Mouse (Mus musculus): ENCODE results near the gene Wdr31. TPM values are rescaled to one million over a fixed set of nuclear protein-coding genes. Genes with fewer than 3 reads are reported as not detected.

Gene Wdr31
- polyA plus RNA-seq, 1 experiment = 0.37 TPM

GRCm38 (mm10) chr4:62514995-62515394 is 44.3 kb upstream of the Wdr31 start:
- H3K36me3 ChIP-seq (replicated peaks; ENCODE audit: low read length) = peaks cover 42% of the 10 kb centered on the region
- H3K4me3 ChIP-seq (replicated peaks) = peak overlapping the region; percentile 74

DNA sequence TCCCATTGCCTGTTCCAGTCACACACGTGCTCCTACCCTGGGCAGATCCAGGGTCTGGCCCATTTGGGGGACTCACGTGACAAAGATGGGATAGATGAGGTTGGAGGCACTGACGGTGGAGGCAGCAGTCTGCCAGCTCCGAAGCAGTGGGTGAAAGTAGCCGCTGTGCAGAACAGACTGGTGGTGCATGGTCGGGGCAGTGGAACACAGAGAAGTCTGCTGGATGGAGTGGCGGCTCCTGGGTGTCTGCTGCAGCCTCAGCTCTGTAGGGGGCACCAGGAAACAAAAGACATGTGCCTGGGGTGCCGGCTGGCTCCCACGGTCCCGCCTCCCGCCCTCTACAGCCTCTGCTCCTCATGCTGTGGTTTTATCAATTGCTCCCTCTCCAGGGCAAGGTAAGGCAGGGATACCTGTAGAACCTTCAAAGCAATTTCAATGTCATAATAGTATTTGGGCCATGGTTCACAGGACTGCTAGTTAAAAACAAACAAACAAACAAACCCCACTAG is 43.4 kb upstream of the Wdr31 start:
- Histone ChIP-seq H3K9me3 (no peaks in the 10 kb centered on the region), H3K36me3 (replicated peaks; ENCODE audit: low read length) (peaks cover 51% of the 10 kb centered on the region), H3K27me3 (replicated peaks) (no peaks in the 10 kb centered on the region), H3K4me1 (peaks cover 50% of the 10 kb centered on the region), H3K4me3 (replicated peaks) (no peak overlapping the region)
- TF ChIP-seq GATA1 (IDR thresholded peaks at IDR 0.05; ENCODE audit: borderline replicate concordance, low read length) (no peak), FLI1 (IDR thresholded peaks at IDR 0.05; ENCODE audit: low read length) (no peak)

More at GRCm38 (mm10) chr4:62514995-62515394, 44.3 kb upstream of the Wdr31 start:
- Histone ChIP-seq H3K27me3 (replicated peaks) (no peaks in the 10 kb centered on the region), H3K4me1 (peaks cover 59% of the 10 kb centered on the region), H3K9me3 (no peaks in the 10 kb centered on the region)
- TF ChIP-seq GATA1 (IDR thresholded peaks at IDR 0.05; ENCODE audit: borderline replicate concordance, low read length) (no peak), FLI1 (IDR thresholded peaks at IDR 0.05; ENCODE audit: low read length) (no peak)

DNA sequence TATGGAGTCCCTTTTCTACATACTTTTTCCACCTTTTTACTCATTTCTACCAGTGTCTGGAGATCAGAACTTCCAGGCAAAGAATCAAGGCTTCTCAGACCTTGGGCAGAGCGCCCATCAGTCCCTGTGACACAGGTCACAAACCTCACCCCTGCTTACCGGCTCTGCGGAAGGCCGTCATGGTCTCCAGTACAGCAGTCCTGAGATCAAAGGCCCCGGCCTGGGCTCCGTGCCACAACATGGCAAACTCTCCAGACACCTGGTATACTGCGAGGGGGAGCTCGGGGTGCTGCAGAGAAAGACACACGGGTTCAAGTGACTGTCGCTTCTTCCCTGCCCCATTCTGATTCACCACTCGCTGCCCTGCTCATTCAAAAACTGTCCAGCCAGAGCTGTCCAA is 39.2 kb upstream of the Wdr31 start:
- Histone ChIP-seq H3K36me3 (replicated peaks; ENCODE audit: low read length) (peaks cover 70% of the 10 kb centered on the region), H3K27me3 (replicated peaks) (no peaks in the 10 kb centered on the region), H3K9me3 (no peaks in the 10 kb centered on the region), H3K4me1 (peaks cover 25% of the 10 kb centered on the region), H3K4me3 (replicated peaks) (no peak overlapping the region)
- no peak for TF ChIP-seq GATA1 (IDR thresholded peaks at IDR 0.05; ENCODE audit: borderline replicate concordance, low read length)
- no peak for TF ChIP-seq FLI1 (IDR thresholded peaks at IDR 0.05; ENCODE audit: low read length)

GRCm38 (mm10) chr4:62508839-62509238 is 38.1 kb upstream of the Wdr31 start:
- H3K4me3 ChIP-seq (replicated peaks) = no peak overlapping the region
- TF ChIP-seq GATA1 (IDR thresholded peaks at IDR 0.05; ENCODE audit: borderline replicate concordance, low read length) = no peak
- TF ChIP-seq FLI1 (IDR thresholded peaks at IDR 0.05; ENCODE audit: low read length) = no peak
- H3K4me1 ChIP-seq = peaks cover 17% of the 10 kb centered on the region
- no peaks in the 10 kb centered on the region for H3K27me3 ChIP-seq (replicated peaks)
- H3K36me3 ChIP-seq (replicated peaks; ENCODE audit: low read length) = peaks cover 66% of the 10 kb centered on the region
- H3K9me3 ChIP-seq = no peaks in the 10 kb centered on the region

- TF ChIP-seq GATA1 (IDR thresholded peaks at IDR 0.05; ENCODE audit: borderline replicate concordance, low read length) (no peak), FLI1 (IDR thresholded peaks at IDR 0.05; ENCODE audit: low read length) (no peak)
- H3K4me1 ChIP-seq = peaks cover 31% of the 10 kb centered on the region
- peaks cover 46% of the 10 kb centered on the region for H3K36me3 ChIP-seq (replicated peaks; ENCODE audit: low read length)
- H3K27me3 ChIP-seq (replicated peaks) = no peaks in the 10 kb centered on the region
- no peak overlapping the region for H3K4me3 ChIP-seq (replicated peaks)
- H3K9me3 ChIP-seq = no peaks in the 10 kb centered on the region
Observed at GRCm38 (mm10) chr4:62506798-62507197, 36.1 kb upstream of the Wdr31 start.

DNA sequence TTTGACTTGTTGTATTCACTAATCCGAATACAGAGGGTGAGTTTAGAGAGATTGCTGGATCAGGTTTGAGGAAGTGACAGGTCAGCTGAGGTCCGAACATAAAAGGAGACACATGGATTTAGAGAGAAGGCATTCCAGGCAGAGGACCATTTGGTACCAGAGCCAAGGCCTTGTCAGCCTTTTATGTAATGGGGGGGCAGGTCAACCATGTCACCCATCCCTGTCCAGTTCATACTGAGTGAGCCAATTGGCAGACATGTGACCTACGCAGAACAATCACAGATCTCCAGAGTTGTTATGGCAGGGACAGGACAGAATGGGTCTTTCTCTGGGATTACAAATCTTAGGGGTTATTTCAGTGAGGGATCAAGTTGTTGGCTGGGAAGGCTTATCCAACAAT is 35.3 kb upstream of the Wdr31 start:
- no peaks in the 10 kb centered on the region for H3K9me3 ChIP-seq

GRCm38 (mm10) chr4:62503374-62503970 is 32.8 kb upstream of the Wdr31 start, which contains the start of gene Hdhd3:
Gene Hdhd3 (minus strand): TSS chr4:62503467.
- H3K27me3 ChIP-seq (replicated peaks) = no peaks in the 10 kb centered on the region
- peaks cover 26% of the 10 kb centered on the region for H3K36me3 ChIP-seq (replicated peaks; ENCODE audit: low read length)
- TF ChIP-seq GATA1 (IDR thresholded peaks at IDR 0.05; ENCODE audit: borderline replicate concordance, low read length) = no peak
- no peak for TF ChIP-seq FLI1 (IDR thresholded peaks at IDR 0.05; ENCODE audit: low read length)
- no peaks in the 10 kb centered on the region for H3K9me3 ChIP-seq
- H3K4me3 ChIP-seq (replicated peaks) = peak within 1 kb of the TSS; percentile 91
- peaks cover 40% of the 10 kb centered on the region for H3K4me1 ChIP-seq

More for the DNA sequence above, 35.3 kb upstream of the Wdr31 start:
- H3K4me3 ChIP-seq (replicated peaks) = no peak overlapping the region
- H3K27me3 ChIP-seq (replicated peaks) = no peaks in the 10 kb centered on the region
- TF ChIP-seq FLI1 (IDR thresholded peaks at IDR 0.05; ENCODE audit: low read length) = no peak
- TF ChIP-seq GATA1 (IDR thresholded peaks at IDR 0.05; ENCODE audit: borderline replicate concordance, low read length) = no peak
- H3K4me1 ChIP-seq = peaks cover 37% of the 10 kb centered on the region
- peaks cover 38% of the 10 kb centered on the region for H3K36me3 ChIP-seq (replicated peaks; ENCODE audit: low read length)

GRCm38 (mm10) chr4:62502969-62503368 is 32.3 kb upstream of the Wdr31 start:
- Histone ChIP-seq H3K9me3 (no peaks in the 10 kb centered on the region), H3K36me3 (replicated peaks; ENCODE audit: low read length) (peaks cover 23% of the 10 kb centered on the region), H3K27me3 (replicated peaks) (no peaks in the 10 kb centered on the region), H3K4me1 (peaks cover 40% of the 10 kb centered on the region), H3K4me3 (replicated peaks) (peak overlapping the region; percentile 12)
- no peak for TF ChIP-seq FLI1 (IDR thresholded peaks at IDR 0.05; ENCODE audit: low read length)
- TF ChIP-seq GATA1 (IDR thresholded peaks at IDR 0.05; ENCODE audit: borderline replicate concordance, low read length) = no peak

GRCm38 (mm10) chr4:62501964-62502732 is 31.5 kb upstream of the Wdr31 start:
- Histone ChIP-seq H3K27me3 (replicated peaks) (no peaks in the 10 kb centered on the region), H3K9me3 (no peaks in the 10 kb centered on the region), H3K4me3 (replicated peaks) (peak overlapping the region; percentile 91), H3K4me1 (peaks cover 40% of the 10 kb centered on the region), H3K36me3 (replicated peaks; ENCODE audit: low read length) (peaks cover 15% of the 10 kb centered on the region)
- TF ChIP-seq FLI1 (IDR thresholded peaks at IDR 0.05; ENCODE audit: low read length) (no peak), GATA1 (IDR thresholded peaks at IDR 0.05; ENCODE audit: borderline replicate concordance, low read length) (no peak)

DNA sequence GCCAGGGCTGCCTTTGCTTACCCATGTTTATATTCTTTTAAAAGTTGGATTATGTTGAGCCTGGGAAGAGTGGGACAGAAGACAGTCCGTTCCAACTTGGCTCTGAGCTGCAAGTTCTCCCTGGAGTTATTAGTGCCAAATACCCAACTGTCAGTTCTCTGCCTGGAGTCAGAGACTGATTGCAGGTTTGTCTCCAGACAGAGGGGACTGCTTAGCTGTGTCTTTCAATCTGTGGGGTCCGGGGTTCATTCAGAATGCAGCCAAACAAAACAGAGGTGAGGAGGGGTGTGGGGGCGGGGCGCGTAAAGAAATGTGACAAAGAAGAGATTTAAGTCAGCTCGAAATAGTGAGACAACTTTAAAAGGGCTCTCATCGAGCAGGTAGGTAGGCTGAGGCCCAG is 30.8 kb upstream of the Wdr31 start:
- Histone ChIP-seq H3K9me3 (no peaks in the 10 kb centered on the region), H3K4me1 (peaks cover 40% of the 10 kb centered on the region), H3K36me3 (replicated peaks; ENCODE audit: low read length) (peaks cover 15% of the 10 kb centered on the region), H3K4me3 (replicated peaks) (peak overlapping the region; percentile 91), H3K27me3 (replicated peaks) (peaks cover 5% of the 10 kb centered on the region)
- TF ChIP-seq FLI1 (IDR thresholded peaks at IDR 0.05; ENCODE audit: low read length) (no peak), GATA1 (IDR thresholded peaks at IDR 0.05; ENCODE audit: borderline replicate concordance, low read length) (no peak)

Measured in megakaryocyte, embryonic 14.5 days (primary cell).